Mouse (Mus musculus) ES-Bruce4 (cell line): ENCODE measurements around the gene Ciapin1. TPM values are rescaled to one million over a fixed set of nuclear protein-coding genes. Genes with fewer than 3 reads are reported as not detected.
A peak's percentile ranks its signal among the peaks of the same experiment; 100 is the strongest.

Experiments
- H3K27ac ChIP-seq: 2 replicates; pipeline ENCODE4 v1.5.1; 2012; ENCODE audit warnings: low read length, inconsistent platforms; ENCODE audit not compliant: insufficient read depth
- H3K27me3 ChIP-seq: 2 replicates; pipeline ENCODE4 v1.6.1; 2012; ENCODE audit warnings: mild to moderate bottlenecking, low read length, inconsistent platforms; ENCODE audit not compliant: control insufficient read depth, poor library complexity, insufficient read depth, severe bottlenecking
- H3K36me3 ChIP-seq: 2 replicates; pipeline ENCODE4 v1.6.1; 2012; ENCODE audit warnings: inconsistent platforms, mild to moderate bottlenecking, low read length, moderate library complexity; ENCODE audit not compliant: control insufficient read depth, poor library complexity, insufficient read depth, severe bottlenecking
- H3K4me1 ChIP-seq: one replicate; pipeline ENCODE4 v1.8.1; 2011; ENCODE audit warnings: low read length; ENCODE audit not compliant: control insufficient read depth, insufficient read depth
- H3K4me3 ChIP-seq: 2 replicates; pipeline ENCODE4 v1.5.1; 2011; ENCODE audit warnings: low read depth, mild to moderate bottlenecking, low read length
- H3K9ac ChIP-seq: 2 replicates; pipeline ENCODE4 v1.6.1; 2012; ENCODE audit warnings: low read depth, mild to moderate bottlenecking, inconsistent platforms; ENCODE audit not compliant: poor library complexity, severe bottlenecking
- H3K9me3 ChIP-seq: replicated peaks from 2 replicates; pipeline ENCODE4 v1.6.1; 2012; ENCODE audit warnings: mild to moderate bottlenecking, low read length, inconsistent platforms; ENCODE audit not compliant: control insufficient read depth, poor library complexity, insufficient read depth, severe bottlenecking
- CTCF ChIP-seq: IDR thresholded peaks from one replicate; pipeline ENCODE4 v1.8.1; 2011; ENCODE audit warnings: low read depth, low read length
- EP300 ChIP-seq: IDR thresholded peaks from 2 replicates; pipeline ENCODE4 v1.6.1; 2011; ENCODE audit warnings: low read depth, low read length; ENCODE audit not compliant: insufficient read depth
- POLR2A ChIP-seq: IDR thresholded peaks from one replicate; pipeline ENCODE4 v1.8.1; 2011; ENCODE audit warnings: low read length; ENCODE audit not compliant: insufficient read depth
- polyA plus RNA-seq: library from polyadenylated mRNA; stranded (reverse); fragments of >200 nt; gene quantifications from 2 replicates; pipeline ENCODE4 v1.2.4, GENCODE M21; 2011; ENCODE audit warnings: low read depth; ENCODE audit not compliant: missing spikeins, insufficient read depth, insufficient read length

Ciapin1 gene
- polyA plus RNA-seq, 1 experiment, result 75.8 TPM

GRCm38 (mm10) chr8:94781155-94781837 is 56.9 kb downstream of the Ciapin1 start:
- no peaks in the 10 kb centered on the region for H3K27me3 ChIP-seq
- H3K27ac ChIP-seq, result no peak overlapping the region
- H3K36me3 ChIP-seq, result no peaks in the 10 kb centered on the region
- no peaks in the 10 kb centered on the region for H3K4me1 ChIP-seq
- no peaks in the 10 kb centered on the region for H3K9me3 ChIP-seq
- TF ChIP-seq EP300 (no peak), CTCF (no peak), POLR2A (no peak)
- 0 out of 2 replicates have a peak overlapping the region, but pooled peaks have one; percentile 1 for H3K9ac ChIP-seq
- peak overlapping the region; percentile 10 for H3K4me3 ChIP-seq

DNA sequence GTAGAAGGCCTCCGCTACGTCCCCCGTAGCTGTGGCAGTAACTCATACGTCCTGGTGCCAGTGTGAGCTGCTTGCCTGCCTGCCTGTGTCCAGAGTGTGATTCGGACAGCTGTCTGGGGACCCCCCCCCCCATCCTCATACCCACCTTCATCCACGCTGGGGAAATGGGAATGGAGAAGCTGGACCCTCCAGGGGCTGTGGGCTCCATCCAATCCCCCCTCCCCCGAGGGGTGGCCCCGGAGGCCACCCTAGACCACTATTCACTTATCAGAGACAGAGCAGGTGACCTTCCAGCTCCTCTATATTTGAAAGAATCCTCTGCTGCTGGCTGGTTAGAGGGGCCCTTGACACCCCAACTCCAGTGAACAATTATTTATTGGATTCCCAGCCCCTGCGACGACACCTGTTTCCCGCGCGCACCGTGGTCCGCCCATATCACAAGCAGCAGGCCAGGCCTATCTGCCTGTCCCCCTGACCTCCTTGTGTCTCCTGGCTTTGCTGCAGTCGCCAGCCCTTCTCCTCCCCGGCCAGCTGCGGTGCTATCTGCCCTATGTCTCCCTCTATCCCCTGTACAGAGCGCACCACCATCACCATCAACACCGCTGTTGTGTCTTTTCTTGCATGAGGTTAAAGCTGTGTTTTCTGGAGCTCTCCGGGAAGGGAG is 57.5 kb downstream of the Ciapin1 start:
- no peaks in the 10 kb centered on the region for H3K4me1 ChIP-seq
- H3K4me3 ChIP-seq, result peak overlapping the region; percentile 20
- no peaks in the 10 kb centered on the region for H3K36me3 ChIP-seq
- peak overlapping the region; percentile 1; the same call in 1 of the 2 replicates for H3K9ac ChIP-seq
- TF ChIP-seq POLR2A (no peak), EP300 (no peak), CTCF (no peak)
- no peak overlapping the region for H3K27ac ChIP-seq
- no peaks in the 10 kb centered on the region for H3K9me3 ChIP-seq
- H3K27me3 ChIP-seq, result no peaks in the 10 kb centered on the region

DNA sequence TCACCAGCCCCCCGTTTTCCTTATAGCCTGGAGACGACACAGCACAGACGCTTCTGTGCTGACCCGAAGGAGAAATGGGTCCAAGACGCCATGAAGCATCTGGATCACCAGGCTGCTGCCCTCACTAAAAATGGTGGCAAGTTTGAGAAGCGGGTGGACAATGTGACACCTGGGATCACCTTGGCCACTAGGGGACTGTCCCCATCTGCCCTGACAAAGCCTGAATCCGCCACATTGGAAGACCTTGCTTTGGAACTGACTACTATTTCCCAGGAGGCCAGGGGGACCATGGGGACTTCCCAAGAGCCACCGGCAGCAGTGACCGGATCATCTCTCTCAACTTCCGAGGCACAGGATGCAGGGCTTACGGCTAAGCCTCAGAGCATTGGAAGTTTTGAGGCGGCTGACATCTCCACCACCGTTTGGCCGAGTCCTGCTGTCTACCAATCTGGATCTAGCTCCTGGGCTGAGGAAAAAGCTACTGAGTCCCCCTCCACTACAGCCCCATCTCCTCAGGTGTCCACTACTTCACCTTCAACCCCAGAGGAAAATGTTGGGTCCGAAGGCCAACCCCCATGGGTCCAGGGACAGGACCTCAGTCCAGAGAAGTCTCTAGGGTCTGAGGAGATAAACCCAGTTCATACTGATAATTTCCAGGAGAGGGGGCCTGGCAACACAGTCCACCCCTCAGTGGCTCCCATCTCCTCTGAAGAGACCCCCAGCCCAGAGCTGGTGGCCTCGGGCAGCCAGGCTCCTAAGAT is 58.4 kb downstream of the Ciapin1 start:
- Histone ChIP-seq H3K27ac (no peak overlapping the region), H3K27me3 (no peaks in the 10 kb centered on the region), H3K4me1 (no peaks in the 10 kb centered on the region), H3K9me3 (no peaks in the 10 kb centered on the region), H3K36me3 (no peaks in the 10 kb centered on the region), H3K4me3 (no peak overlapping the region), H3K9ac (0 out of 2 replicates have a peak overlapping the region, but pooled peaks have one; percentile 1)
- TF ChIP-seq CTCF, result no peak
- TF ChIP-seq EP300, result no peak
- TF ChIP-seq POLR2A, result no peak

DNA sequence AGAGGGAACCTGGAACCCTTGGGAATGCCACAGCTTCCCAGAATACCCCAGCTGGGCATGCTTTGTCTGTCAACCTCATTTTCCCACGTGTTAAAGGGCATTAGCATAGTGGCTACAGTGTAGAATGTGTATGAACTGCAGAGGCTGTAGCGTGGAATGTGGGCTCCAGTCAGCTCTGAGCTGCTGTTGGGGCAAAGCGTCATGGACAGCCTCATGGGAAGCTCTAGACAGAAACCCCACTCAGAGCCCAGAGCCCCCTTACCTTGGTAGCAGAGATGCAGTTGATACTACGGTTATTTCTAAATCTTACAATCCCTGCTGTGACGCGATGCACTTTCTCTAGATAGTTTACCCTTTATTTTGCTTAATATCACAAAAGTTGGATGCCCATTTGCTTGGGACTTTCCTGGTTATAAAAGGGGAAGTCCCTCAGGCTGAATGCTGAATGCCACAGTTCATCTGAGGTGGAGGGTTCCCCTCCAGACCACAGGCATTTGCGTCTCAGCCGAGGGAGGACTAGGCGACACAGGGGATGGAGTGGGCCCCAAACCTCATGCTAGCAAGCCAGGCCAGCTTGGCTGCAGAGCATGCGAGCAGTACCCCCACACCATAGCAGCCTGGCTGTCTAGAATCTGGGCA is 59.1 kb downstream of the Ciapin1 start:
- H3K27me3 ChIP-seq, result no peaks in the 10 kb centered on the region
- TF ChIP-seq EP300, result no peak
- H3K27ac ChIP-seq, result no peak overlapping the region
- no peak overlapping the region for H3K4me3 ChIP-seq
- H3K4me1 ChIP-seq, result no peaks in the 10 kb centered on the region
- no peaks in the 10 kb centered on the region for H3K9me3 ChIP-seq
- no peaks in the 10 kb centered on the region for H3K36me3 ChIP-seq
- H3K9ac ChIP-seq, result no peak overlapping the region

DNA sequence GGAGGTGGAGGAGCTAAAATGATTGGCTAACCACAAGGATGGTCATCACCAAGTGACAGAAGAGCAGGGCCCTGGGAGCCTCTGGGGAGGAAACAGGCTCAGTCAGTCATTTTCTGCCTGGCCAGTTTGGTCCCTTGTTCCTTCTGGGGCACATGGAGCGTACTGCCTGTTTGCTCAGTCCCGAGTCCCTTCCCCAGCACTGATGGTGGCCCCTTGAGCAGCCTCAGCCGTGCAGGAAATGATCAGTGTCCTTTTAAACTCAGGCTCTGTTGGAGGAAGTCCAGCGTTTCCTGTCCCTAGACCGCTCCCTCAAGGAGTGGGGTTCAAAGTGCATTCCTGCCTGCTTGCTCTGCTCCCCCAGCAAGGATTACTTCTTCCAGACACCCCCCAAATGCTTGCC is 59.7 kb downstream of the Ciapin1 start:
- Histone ChIP-seq H3K9ac (no peak overlapping the region), H3K4me3 (no peak overlapping the region), H3K27ac (no peak overlapping the region), H3K27me3 (no peaks in the 10 kb centered on the region), H3K9me3 (no peaks in the 10 kb centered on the region), H3K36me3 (no peaks in the 10 kb centered on the region), H3K4me1 (no peaks in the 10 kb centered on the region)
- TF ChIP-seq CTCF (no peak), POLR2A (no peak), EP300 (no peak)

DNA sequence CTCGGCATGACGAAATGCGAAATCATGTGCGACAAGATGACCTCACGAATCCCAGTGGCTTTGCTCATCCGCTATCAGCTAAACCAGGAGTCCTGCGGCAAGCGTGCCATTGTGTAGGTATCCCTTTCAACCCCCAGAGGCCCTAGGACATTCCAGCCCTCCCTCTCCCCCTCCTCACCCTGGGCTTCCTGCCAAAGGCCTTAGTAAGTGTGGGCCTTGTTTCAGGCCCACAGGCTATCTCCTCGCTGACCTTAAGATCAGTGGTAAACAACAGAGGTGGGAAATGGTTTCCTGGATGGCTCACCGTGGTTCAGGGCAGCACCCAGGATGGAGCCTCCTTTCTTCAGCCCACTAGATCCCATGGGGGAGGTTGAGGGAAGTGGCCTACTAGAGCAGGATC is 60.1 kb downstream of the Ciapin1 start:
- no peaks in the 10 kb centered on the region for H3K36me3 ChIP-seq
- TF ChIP-seq POLR2A (no peak), EP300 (no peak)
- H3K9ac ChIP-seq, result no peak overlapping the region
- H3K27ac ChIP-seq, result no peak overlapping the region
- no peaks in the 10 kb centered on the region for H3K27me3 ChIP-seq
- no peaks in the 10 kb centered on the region for H3K4me1 ChIP-seq
- H3K9me3 ChIP-seq, result no peaks in the 10 kb centered on the region
- H3K4me3 ChIP-seq, result no peak overlapping the region
